Mouse (Mus musculus): ENCODE measurements around the gene Grap2.

Gene Grap2

DNA sequence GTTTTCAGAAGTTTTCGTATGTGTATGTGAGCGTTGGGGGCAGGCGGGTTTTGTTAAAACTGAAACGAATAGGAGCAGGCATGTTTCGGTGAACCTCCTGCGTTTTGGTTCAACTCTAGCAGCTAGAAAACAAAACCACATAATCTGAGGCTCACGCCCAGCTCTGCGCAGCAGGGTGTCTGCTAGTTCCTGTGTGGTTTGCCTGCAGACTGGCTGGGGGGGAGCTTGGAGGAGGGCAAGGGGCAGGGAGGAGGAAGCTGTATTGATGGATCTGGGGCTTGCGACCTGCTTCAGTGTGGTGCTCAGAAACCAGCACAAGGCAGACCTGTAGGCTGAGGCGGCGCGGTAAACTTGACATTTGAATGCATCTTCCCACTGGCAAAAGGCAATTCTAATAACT lies at the start of gene Grap2:
Gene Grap2, plus strand, starts transcription at position 304 of the 400 bp plus-strand sequence.
- no peak for DNase-seq

DNA sequence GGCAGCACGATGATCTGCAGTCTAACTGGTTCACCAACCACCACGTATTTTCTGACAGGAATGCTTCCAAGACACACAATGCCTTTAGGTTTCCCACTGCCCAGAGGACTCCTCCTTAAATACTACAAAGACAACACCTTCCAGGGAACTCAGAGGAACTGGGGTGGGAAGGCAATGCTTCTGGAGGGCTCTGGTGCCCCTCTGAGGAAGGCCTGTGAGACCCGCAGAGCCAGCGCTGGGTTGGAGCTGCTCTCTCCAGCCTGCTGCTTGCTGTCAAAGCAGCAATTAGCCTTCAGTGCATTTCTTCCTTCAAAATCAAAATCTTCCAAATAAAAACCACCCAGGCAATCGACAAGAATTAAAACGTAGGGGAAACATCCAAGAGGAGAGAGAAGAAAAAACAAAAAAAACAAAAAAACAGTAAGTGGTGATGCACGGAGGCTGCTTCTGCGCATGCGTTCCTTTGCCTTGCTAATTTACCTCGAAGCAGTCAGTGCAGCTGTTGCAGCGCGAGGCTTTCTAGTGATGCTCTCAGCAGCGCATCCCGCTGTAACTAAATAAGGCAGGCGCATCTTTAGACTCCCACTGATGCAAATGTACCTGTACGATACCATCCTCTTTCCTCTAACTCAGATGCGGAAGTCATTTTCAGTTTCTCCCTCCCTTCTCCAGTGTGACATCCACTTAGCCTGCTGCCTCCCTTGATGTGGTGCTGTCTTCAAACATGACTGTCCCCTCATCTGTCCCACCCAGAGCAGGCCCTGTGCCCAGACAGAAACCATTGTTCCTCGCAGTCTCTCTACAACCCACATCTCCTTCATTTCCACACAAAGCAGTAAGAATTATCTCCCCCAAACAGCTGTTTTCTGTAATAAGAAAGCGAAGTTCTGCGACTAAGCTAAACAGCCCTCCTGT lies 42.2 kb upstream of the Grap2 start:
- no peak for DNase-seq

DNA sequence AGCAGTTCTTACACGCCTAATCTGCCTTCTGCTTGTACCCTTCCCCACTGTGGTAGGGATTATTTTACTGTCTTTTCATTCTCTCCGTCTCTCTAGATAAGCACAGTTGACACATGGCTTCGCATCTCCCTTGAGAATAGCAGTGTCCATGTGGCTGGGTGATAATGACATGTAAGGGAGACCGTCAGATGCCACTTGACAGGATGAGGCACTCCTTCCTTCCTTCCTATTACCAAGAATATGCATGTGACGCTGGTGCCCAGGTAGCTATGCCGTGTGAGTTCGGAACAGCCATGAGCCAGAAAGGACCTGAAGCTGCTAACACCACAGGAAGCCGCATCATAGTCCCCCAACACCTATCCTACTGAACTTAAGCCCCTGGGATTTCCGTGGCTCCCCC lies 41.4 kb upstream of the Grap2 start:
- no peak for DNase-seq

GRCm38 (mm10) chr15:80532281-80533072 lies 39.9 kb upstream of the Grap2 start:
- DNase-seq: no peak

GRCm38 (mm10) chr15:80533274-80533673 lies 39.1 kb upstream of the Grap2 start:
- no peak for DNase-seq

DNA sequence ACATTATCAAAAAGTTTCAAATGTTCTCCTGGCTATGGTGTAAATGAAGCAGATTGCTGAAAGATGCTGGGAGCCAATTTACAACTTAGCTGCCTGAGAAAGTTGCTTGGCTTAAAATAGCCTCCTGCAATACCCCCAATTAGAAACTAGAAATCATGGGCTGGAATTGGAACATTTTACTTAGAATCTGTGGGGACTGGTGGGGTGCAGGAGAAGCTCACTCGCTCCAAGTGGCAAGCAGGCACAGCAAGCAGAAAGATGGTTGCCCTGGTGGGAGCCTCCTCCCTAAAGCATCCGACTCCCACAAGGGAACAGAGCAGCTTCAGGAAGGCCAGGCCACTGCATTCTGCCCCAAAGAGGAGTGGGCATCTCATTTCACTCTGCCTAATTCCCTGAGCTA lies 36.3 kb upstream of the Grap2 start:
- no peak for DNase-seq

GRCm38 (mm10) chr15:80538075-80538474 lies 34.3 kb upstream of the Grap2 start:
- no peak for DNase-seq

- no peak for DNase-seq
Measured at GRCm38 (mm10) chr15:80538671-80539340, 33.6 kb upstream of the Grap2 start.

GRCm38 (mm10) chr15:80544115-80544514 lies 28.3 kb upstream of the Grap2 start:
- no peak for DNase-seq

DNA sequence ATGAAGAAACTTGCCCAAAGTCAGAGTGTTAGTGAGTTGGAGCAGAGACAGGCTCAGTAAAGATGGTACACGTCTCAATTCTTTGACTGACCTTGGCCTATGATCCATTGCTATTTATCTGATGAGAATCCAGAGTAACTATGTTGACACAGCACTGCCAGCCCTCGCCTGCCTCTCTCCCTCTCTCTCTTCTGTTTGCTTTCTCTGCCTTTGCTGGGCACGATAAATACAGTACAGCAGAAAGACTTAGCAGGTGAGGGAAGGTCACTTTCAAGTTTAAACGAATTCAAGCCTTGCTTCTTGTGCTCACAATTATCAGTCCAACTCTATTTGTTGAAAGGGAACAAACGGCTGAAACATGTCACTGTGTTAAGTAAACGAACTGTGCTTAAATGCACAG lies 27.0 kb upstream of the Grap2 start:
- no peak for DNase-seq

DNA sequence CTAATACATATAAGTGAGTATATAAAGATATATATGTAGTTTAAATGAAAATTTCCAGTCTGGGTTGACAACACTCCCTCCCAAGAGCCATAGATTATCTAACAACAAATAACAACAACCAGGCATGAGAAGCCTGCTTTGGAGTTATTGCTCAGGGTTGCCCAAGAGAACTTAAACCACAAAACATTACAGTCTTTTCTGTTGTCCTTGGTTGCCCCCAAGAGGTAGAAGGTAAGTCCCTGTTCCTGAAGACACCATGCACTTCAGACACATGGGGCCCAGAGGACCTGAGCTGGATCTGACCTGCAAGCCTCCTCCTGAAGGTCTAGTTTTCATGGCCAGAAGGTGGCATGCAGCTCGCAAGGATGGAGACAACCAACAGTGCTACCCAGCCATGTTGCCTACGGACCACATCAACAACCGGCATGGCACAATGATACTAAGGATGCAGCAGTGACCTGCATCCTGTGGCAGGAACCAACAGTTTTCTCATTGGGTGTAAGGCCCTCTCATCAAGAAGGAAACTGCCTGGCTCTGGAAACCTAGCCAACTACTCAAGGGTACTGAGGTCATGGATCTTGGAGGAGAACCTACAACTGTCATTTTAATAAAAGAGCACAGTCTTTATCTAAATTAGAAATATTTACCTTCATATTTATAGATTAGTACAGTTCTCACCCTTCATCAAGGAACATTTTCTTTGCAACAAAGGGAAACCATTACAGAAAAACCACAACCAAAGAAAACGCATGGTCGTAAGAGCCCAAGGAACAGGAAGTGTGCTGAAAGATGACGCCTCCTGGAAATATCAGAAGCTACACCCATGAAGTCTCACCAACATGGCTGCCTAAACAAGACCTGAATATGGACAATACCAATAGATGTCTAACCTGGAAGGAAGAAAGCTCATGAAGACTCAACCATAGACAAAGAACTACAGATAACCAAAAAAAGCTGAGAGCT lies 17.3 kb upstream of the Grap2 start:
- no peak for DNase-seq

- DNase-seq: no peak
Measured at GRCm38 (mm10) chr15:80556021-80556420, 16.4 kb upstream of the Grap2 start.

DNA sequence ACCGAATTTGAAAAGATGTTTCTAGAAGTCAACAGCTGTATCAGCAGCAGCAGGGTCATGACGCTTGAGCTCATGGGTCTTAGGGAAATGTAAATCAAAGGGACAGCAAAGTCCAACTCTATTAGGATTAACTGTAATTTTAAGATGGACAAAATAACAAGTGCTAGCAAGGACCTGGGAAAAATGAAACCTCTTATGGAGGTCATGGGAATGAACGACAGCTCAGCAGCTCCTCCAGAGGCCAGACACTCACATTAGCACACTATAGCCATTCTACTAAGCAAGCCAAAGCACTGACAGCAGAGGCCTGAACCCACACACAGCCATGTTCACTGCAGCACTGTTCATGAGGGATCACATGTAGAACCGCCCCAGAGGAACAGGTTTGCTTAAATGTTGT lies 14.6 kb upstream of the Grap2 start:
- no peak for DNase-seq

- DNase-seq: no peak
Measured at GRCm38 (mm10) chr15:80559534-80559933, 12.9 kb upstream of the Grap2 start.

GRCm38 (mm10) chr15:80559978-80560377 lies 12.4 kb upstream of the Grap2 start:
- no peak for DNase-seq

DNA sequence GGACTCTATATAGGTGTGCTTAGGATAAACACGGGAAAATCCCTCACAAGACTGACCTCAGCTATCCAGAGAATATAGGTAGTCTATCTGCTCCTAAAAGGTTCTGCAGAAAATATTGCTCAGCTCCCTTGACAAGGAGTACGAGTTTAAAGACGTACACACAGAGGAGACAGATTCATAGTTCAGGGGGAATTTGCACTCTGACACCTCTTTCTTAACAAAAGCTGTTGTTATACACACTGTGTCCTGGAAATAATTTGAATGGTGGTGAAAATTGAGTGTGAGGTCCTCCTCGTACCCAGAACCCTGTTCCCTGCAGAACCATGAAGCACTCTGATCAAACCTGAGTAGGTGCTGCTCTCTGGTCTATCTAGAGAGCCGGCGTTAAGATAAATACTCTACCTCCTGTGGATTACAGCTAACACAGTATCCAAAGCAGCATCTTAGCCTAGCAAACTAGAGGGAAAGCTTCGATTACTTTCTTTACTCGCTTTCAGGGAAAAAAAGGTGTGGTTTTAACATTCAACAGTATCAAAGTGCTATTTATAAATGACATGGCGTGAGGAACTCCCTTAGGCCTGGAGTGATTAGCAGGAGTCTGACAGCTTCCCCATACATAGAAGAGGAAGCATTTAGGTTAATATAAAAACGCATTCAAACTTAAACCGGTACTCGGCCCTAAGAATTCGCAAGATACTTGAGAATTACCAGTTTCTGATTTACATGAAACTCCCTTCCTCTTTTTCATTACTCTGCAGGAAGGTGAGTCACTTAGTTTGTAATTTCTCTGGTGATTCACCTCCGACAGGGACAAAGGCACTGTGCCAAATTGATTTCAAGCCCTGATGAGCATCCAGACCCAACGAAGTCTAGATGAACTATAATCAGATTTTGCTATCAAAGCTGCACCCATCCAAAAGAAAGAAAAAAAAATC lies 11.5 kb upstream of the Grap2 start:
- peak; percentile 38 for DNase-seq

GRCm38 (mm10) chr15:80562446-80562845 lies 9.9 kb upstream of the Grap2 start:
- no peak for DNase-seq

GRCm38 (mm10) chr15:80563634-80564208 lies 8.7 kb upstream of the Grap2 start:
- no peak for DNase-seq

- DNase-seq: no peak
Measured at GRCm38 (mm10) chr15:80565106-80565665, 7.2 kb upstream of the Grap2 start, which contains the start of gene Enthd1. Gene Enthd1 (minus strand): TSS chr15:80565156.

GRCm38 (mm10) chr15:80566696-80567095 lies 5.7 kb upstream of the Grap2 start:
- DNase-seq: no peak
